Mouse (Mus musculus): ENCODE measurements around the gene Olfr69.
"Not testable (repeated sequence)": the region's sequence is repeated elsewhere in the genome, so short reads cannot be mapped to it uniquely, and the experiment has no call there.

The Olfr69 gene

GRCm38 (mm10) chr7:103771494-103771893, at the start of gene Olfr69:
Gene Olfr69, minus strand, starts transcription at chr7:103771594.
- DNase-seq (ENCODE audit: low read depth), result no peak

GRCm38 (mm10) chr7:103815085-103815484, 43.7 kb upstream of the Olfr69 start:
- not testable (repeated sequence) for DNase-seq (ENCODE audit: low read depth)

- no peak for DNase-seq (ENCODE audit: low read depth)
Measured at GRCm38 (mm10) chr7:103813766-103814165, 42.4 kb upstream of the Olfr69 start, which contains the start of gene Hbb-bt. Gene Hbb-bt, minus strand, starts transcription at chr7:103813996.

- DNase-seq (ENCODE audit: low read depth), result not testable (repeated sequence)
Measured at GRCm38 (mm10) chr7:103813152-103813551, 41.8 kb upstream of the Olfr69 start.

- no peak for DNase-seq (ENCODE audit: low read depth)
Measured at GRCm38 (mm10) chr7:103812174-103812573, 40.8 kb upstream of the Olfr69 start.

GRCm38 (mm10) chr7:103811223-103811845, 39.9 kb upstream of the Olfr69 start:
- DNase-seq (ENCODE audit: low read depth), result no peak

- DNase-seq (ENCODE audit: low read depth), result no peak
Measured at GRCm38 (mm10) chr7:103810746-103811145, 39.4 kb upstream of the Olfr69 start.

GRCm38 (mm10) chr7:103810296-103810695, 38.9 kb upstream of the Olfr69 start:
- DNase-seq (ENCODE audit: low read depth), result no peak

GRCm38 (mm10) chr7:103809801-103810155, 38.4 kb upstream of the Olfr69 start:
- DNase-seq (ENCODE audit: low read depth), result no peak

GRCm38 (mm10) chr7:103808971-103809800, 37.8 kb upstream of the Olfr69 start:
- no peak for DNase-seq (ENCODE audit: low read depth)

GRCm38 (mm10) chr7:103808120-103808519, 36.7 kb upstream of the Olfr69 start:
- not testable (repeated sequence) for DNase-seq (ENCODE audit: low read depth)

GRCm38 (mm10) chr7:103806856-103807255, 35.5 kb upstream of the Olfr69 start:
- DNase-seq (ENCODE audit: low read depth), result peak; percentile 50

- no peak for DNase-seq (ENCODE audit: low read depth)
Measured at GRCm38 (mm10) chr7:103792669-103793388, 21.4 kb upstream of the Olfr69 start.

GRCm38 (mm10) chr7:103791721-103792120, 20.3 kb upstream of the Olfr69 start, which contains the start of gene Olfr67:
Gene Olfr67, minus strand, starts transcription at chr7:103791821.
- no peak for DNase-seq (ENCODE audit: low read depth)

- DNase-seq (ENCODE audit: low read depth), result no peak
Measured at GRCm38 (mm10) chr7:103779598-103779997, 8.2 kb upstream of the Olfr69 start, which contains the start of gene Olfr68. Gene Olfr68, minus strand, starts transcription at chr7:103779698.

GRCm38 (mm10) chr7:103777652-103778051, 6.3 kb upstream of the Olfr69 start:
- DNase-seq (ENCODE audit: low read depth), result not testable (repeated sequence)

- not testable (repeated sequence) for DNase-seq (ENCODE audit: low read depth)
Measured at GRCm38 (mm10) chr7:103767687-103768086, 3.7 kb downstream of the Olfr69 start.

GRCm38 (mm10) chr7:103762212-103762611, 9.2 kb downstream of the Olfr69 start:
- not testable (repeated sequence) for DNase-seq (ENCODE audit: low read depth)

GRCm38 (mm10) chr7:103757233-103757632, 14.2 kb downstream of the Olfr69 start, which contains the start of gene Olfr630:
Gene Olfr630, minus strand, starts transcription at chr7:103757333.
- no peak for DNase-seq (ENCODE audit: low read depth)

- no peak for DNase-seq (ENCODE audit: low read depth)
Measured at GRCm38 (mm10) chr7:103744843-103745242, 26.6 kb downstream of the Olfr69 start, which contains the start of gene Olfr629. Gene Olfr629, minus strand, starts transcription at chr7:103744943.

- no peak for DNase-seq (ENCODE audit: low read depth)
Measured at GRCm38 (mm10) chr7:103730074-103730473, 41.3 kb downstream of the Olfr69 start, which contains the start of gene Olfr628. Gene Olfr628, plus strand, starts transcription at chr7:103730374.

- not testable (repeated sequence) for DNase-seq (ENCODE audit: low read depth)
Measured at GRCm38 (mm10) chr7:103716398-103716797, 55.0 kb downstream of the Olfr69 start.
